Mouse (Mus musculus) brain, embryonic 14.5 days (tissue): ENCODE measurements around the gene Rnf24.

Source experiments
- CTCF ChIP-seq: fragments of 200-500 bp; IDR thresholded peaks from 2 replicates; pipeline ENCODE4 v1.5.1; 2012; ENCODE audit warnings: inconsistent platforms, mild to moderate bottlenecking, moderate library complexity, borderline replicate concordance; ENCODE audit not compliant: insufficient read depth, insufficient read length; ENCODE audit errors: extremely low read depth
- POLR2A ChIP-seq: fragments of 200-500 bp; IDR thresholded peaks from 2 replicates; pipeline ENCODE4 v1.6.1; 2012; ENCODE audit warnings: mild to moderate bottlenecking, inconsistent platforms, borderline replicate concordance; ENCODE audit not compliant: poor library complexity, insufficient read depth, insufficient read length, severe bottlenecking; ENCODE audit errors: extremely low read depth

- TF ChIP-seq CTCF (peak; percentile 22; the same call in 1 of the 2 replicates), POLR2A (peak; percentile 98)
Observed at GRCm38 (mm10) chr2:131262213-131262672, 90.4 kb downstream of the Rnf24 start, which contains the start of gene Pank2.
